Mouse (Mus musculus) small intestine, adult 2 months (tissue): ENCODE data around the gene Nrip2.

Experiments used
- CTCF ChIP-seq: fragments of 200-500 bp; IDR thresholded peaks from 2 replicates; pipeline ENCODE4 v1.5.1; 2012; ENCODE audit warnings: low read depth, mild to moderate bottlenecking, control low read depth, inconsistent platforms, low read length, moderate library complexity, mixed read lengths; ENCODE audit not compliant: insufficient replicate concordance, insufficient read length; ENCODE audit errors: extremely low read depth
- POLR2A ChIP-seq: fragments of 200-500 bp; IDR thresholded peaks from 2 replicates; pipeline ENCODE4 v1.6.1; 2012; ENCODE audit warnings: low read depth, mild to moderate bottlenecking, control low read depth, inconsistent platforms, low read length, moderate library complexity

DNA sequence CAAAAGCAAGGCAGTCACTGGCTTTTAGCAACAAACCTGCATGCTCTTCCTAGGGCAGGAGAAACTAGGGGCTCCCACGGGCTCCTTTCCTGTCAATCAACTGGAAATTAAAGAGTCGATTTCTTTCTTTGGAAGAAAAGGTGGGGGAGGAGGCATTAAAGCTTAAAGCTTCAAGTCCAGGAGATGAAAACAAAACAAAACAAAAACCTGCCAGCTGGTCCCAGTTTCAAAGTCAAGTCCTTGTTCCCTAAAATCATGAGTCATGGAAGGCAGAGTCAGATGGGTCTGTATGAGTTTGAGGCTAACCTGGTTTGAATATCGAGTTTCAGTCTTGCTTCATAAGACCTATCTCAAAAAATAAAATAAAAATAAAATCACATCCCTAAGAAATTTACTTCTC is 45.0 kb upstream of the Nrip2 start:
- TF ChIP-seq CTCF (no peak), POLR2A (no peak)
